Mouse (Mus musculus) MEL (cell line): ENCODE data around the gene Calhm3.

Source experiments
- CHD1 ChIP-seq: IDR thresholded peaks from 2 replicates; pipeline ENCODE4 v1.6.1; 2012; ENCODE audit warnings: low read depth, mild to moderate bottlenecking, inconsistent platforms, low read length, improper control_type of control experiment
- CHD2 ChIP-seq: IDR thresholded peaks from 2 replicates; pipeline ENCODE4 v1.6.1; 2011; ENCODE audit warnings: low read length, improper control_type of control experiment
- CTCF ChIP-seq, 3 experiments: IDR thresholded peaks in 2 of 3; conservative IDR thresholded peaks in 1 of 3; 2 replicates each; pipeline ENCODE4 v1.5.1; 2011 to 2012; ENCODE audit warnings: low read length in 3 of 3, low read depth in 2 of 3, mild to moderate bottlenecking in 2 of 3, improper control_type of control experiment in 1 of 3, inconsistent platforms in 1 of 3, mixed read lengths in 1 of 3, moderate library complexity in 1 of 3; ENCODE audit not compliant: control insufficient read depth in 1 of 3, insufficient read depth in 1 of 3, poor library complexity in 1 of 3, severe bottlenecking in 1 of 3
- EP300 ChIP-seq, 2 experiments: IDR thresholded peaks; 2 replicates each; pipeline ENCODE4 v1.6.1; 2011; ENCODE audit warnings: improper control_type of control experiment in 2 of 2, low read length in 2 of 2, low read depth in 1 of 2, mild to moderate bottlenecking in 1 of 2
- GABPA ChIP-seq: IDR thresholded peaks from 2 replicates; pipeline ENCODE4 v1.6.1; 2012; ENCODE audit warnings: low read depth, mild to moderate bottlenecking, inconsistent platforms, low read length, improper control_type of control experiment, moderate library complexity
- GATA1 ChIP-seq: IDR thresholded peaks from 2 replicates; pipeline ENCODE4 v1.6.1; 2011; ENCODE audit warnings: low read depth, low read length, improper control_type of control experiment
- MAX ChIP-seq: IDR thresholded peaks from 2 replicates; pipeline ENCODE4 v1.6.1; 2011; ENCODE audit warnings: low read length, improper control_type of control experiment
- MAZ ChIP-seq: IDR thresholded peaks from 2 replicates; pipeline ENCODE4 v1.6.1; 2012; ENCODE audit warnings: low read depth, mild to moderate bottlenecking, inconsistent platforms, low read length, improper control_type of control experiment
- MEF2A ChIP-seq: IDR thresholded peaks from 2 replicates; pipeline ENCODE4 v1.6.1; 2014; ENCODE audit warnings: low read depth, mild to moderate bottlenecking, inconsistent platforms, low read length, improper control_type of control experiment; ENCODE audit not compliant: poor library complexity, insufficient replicate concordance, severe bottlenecking; ENCODE audit errors: extremely low read depth
- NELFE ChIP-seq: IDR thresholded peaks from 2 replicates; pipeline ENCODE4 v1.6.1; 2011; ENCODE audit warnings: low read depth, low read length, improper control_type of control experiment
- POLR2A ChIP-seq, 2 experiments: IDR thresholded peaks; 2 replicates each; pipeline ENCODE4 v1.6.1; 2011 to 2012; ENCODE audit warnings: low read length in 2 of 2, mild to moderate bottlenecking in 2 of 2, control low read depth in 1 of 2, improper control_type of control experiment in 1 of 2, low read depth in 1 of 2, moderate library complexity in 1 of 2; ENCODE audit not compliant: control insufficient read depth in 1 of 2, insufficient read depth in 1 of 2, poor library complexity in 1 of 2
- RAD21 ChIP-seq: IDR thresholded peaks from 2 replicates; pipeline ENCODE4 v1.6.1; 2011; ENCODE audit warnings: mild to moderate bottlenecking, low read depth, low read length, improper control_type of control experiment
- TBP ChIP-seq: IDR thresholded peaks from 2 replicates; pipeline ENCODE4 v1.8.0; 2011; ENCODE audit warnings: low read depth, low read length, improper control_type of control experiment
- UBTF ChIP-seq: IDR thresholded peaks from 2 replicates; pipeline ENCODE4 v1.6.1; 2012; ENCODE audit warnings: low read depth, mild to moderate bottlenecking, inconsistent platforms, low read length, improper control_type of control experiment, moderate library complexity, borderline replicate concordance; ENCODE audit not compliant: insufficient read depth

- no peak for TF ChIP-seq CTCF (IDR thresholded peaks at IDR 0.05 in 2 of 3, conservative IDR thresholded peaks at IDR 0.05 in 1 of 3; ENCODE audit: control insufficient read depth in 1 of 3, insufficient read depth in 1 of 3, low read depth in 2 of 3, low read length in 3 of 3, poor library complexity in 1 of 3, severe bottlenecking in 1 of 3)
- no peak for TF ChIP-seq MAX
- no peak for TF ChIP-seq UBTF
- no peak for TF ChIP-seq NELFE
- no peak for TF ChIP-seq MAZ
- TF ChIP-seq EP300 (IDR thresholded peaks at IDR 0.05; ENCODE audit: low read depth in 1 of 2, low read length in 2 of 2), result no peak
- TF ChIP-seq GABPA, result no peak
- no peak for TF ChIP-seq RAD21
- TF ChIP-seq TBP, result no peak
- TF ChIP-seq CHD1, result no peak
- no peak for TF ChIP-seq GATA1
- TF ChIP-seq MEF2A, result no peak
- no peak for TF ChIP-seq CHD2
- no peak for TF ChIP-seq POLR2A (IDR thresholded peaks at IDR 0.05; ENCODE audit: control insufficient read depth in 1 of 2, insufficient read depth in 1 of 2, low read depth in 1 of 2, low read length in 2 of 2, poor library complexity in 1 of 2)
Observed at GRCm38 (mm10) chr19:47148267-47148847, 9.2 kb downstream of the Calhm3 start.
